Mouse (Mus musculus) monocyte, adult 5-6 weeks (primary cell): ENCODE measurements at regions not wholly inside any gene's neighbourhood (a gene's known extent, or its start where the extent isn't known, plus 50 kb on each side); places are given as distances from the start of the nearest gene placed in this dataset.

Experiments
- ATAC-seq: fragments of 153-309, 156-312 bp; replicated peaks from 2 replicates; pipeline ENCODE4 v1.8.0; 2017; ENCODE audit warnings: mild to moderate bottlenecking; ENCODE audit not compliant: low TSS enrichment, insufficient number of reproducible peaks, severe bottlenecking, poor library complexity, low FRiP score

GRCm38 (mm10) chr19:59700187-59700586 is 242.0 kb downstream of the Emx2 start:
- no peak for ATAC-seq

DNA sequence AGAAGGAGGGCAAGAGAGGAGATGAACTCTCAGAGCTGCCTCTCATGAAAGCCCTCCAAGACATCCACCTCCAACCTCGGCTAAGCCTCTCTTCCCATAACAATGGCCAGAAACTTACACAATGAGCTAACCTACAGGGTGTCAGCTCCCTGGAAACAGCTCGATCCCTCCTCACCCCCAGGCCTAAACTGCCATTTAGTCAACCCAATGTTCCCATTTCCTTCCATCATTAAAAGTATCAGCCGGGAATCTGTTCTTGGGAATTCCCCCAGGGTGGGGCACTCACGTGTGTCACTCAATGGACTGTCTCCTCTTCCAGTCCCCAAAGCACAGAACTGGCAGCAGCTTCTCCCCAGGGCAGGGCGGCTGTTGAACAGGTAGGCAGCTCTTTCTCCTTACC is 236.3 kb downstream of the Rab11fip2 start:
- ATAC-seq = no peak

DNA sequence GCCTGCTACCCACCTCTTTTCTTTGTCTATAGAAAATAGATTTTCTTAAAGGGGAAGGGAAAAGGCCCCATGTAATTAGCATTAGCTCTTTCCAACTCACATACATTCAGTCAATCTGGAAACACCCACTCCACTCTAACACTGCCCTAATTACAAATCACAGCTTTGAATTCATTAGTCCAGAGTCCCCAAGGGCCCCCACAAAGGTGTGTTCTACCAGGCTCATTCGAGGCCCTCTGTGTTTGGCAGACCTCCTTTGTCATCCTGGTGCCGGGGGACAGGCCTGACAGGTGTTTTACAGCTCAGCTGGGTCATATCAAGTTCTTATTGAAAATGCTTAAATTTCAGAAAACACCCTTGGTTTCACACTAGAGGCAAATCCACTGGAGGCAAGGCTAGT is 234.3 kb downstream of the Rab11fip2 start:
- no peak for ATAC-seq

DNA sequence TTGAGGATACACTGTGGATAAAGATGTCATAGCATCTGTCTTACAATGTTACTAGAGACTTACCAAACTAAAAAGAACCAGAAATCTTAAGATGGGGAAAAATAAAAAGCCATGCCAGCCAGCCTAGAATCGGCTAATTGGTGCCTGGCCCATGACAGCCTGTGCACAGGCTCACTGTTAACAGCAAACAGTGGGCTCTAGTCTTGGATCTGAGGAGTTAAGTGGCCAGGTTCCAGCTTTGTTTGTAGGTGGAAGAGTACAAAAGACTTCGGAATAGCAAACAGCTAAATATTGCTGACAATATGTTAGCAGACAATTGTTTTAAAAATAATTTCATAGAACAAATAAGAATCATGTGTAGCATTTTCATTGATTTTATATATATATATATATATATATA is 228.4 kb downstream of the Rab11fip2 start:
- ATAC-seq = no peak

DNA sequence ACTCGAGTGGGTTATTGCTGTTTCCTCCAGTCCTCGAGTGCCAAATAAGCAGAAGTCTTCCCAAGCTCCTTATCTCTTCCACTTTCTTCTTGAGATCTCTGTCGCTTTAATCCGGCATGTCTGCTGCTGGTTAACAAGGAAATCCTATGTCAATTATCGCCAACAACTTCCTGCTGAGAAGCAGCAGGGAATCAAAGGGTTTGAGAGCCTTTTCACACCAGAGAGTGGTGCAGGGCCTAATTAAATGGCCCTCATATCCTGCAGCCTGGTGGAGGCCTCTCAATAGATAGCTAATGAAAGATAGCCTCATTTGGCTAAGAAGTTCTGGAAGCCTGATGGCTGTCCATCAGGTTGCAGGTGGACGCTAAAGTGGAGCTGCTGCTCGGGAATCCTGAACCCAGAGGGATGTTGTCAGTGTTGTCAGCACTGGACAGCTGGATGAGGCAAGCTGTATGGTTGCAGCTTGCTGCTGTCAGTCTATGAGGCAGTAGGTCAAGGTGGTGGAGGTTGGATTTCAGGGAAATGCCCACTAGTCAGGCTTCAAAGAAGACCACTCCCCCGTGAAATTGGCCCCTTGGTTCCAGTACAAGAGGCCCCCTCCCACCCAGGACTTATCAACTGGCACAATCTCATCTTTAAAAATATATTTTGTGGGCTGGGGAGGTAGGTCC is 225.5 kb downstream of the Rab11fip2 start:
- ATAC-seq = no peak

- ATAC-seq = no peak
Measured at GRCm38 (mm10) chr19:59738541-59738940, 204.9 kb downstream of the Rab11fip2 start.

GRCm38 (mm10) chr19:59742946-59743345 is 200.5 kb downstream of the Rab11fip2 start:
- no peak for ATAC-seq

- ATAC-seq = no peak
Measured at GRCm38 (mm10) chr19:59761218-59761617, 182.2 kb downstream of the Rab11fip2 start.

DNA sequence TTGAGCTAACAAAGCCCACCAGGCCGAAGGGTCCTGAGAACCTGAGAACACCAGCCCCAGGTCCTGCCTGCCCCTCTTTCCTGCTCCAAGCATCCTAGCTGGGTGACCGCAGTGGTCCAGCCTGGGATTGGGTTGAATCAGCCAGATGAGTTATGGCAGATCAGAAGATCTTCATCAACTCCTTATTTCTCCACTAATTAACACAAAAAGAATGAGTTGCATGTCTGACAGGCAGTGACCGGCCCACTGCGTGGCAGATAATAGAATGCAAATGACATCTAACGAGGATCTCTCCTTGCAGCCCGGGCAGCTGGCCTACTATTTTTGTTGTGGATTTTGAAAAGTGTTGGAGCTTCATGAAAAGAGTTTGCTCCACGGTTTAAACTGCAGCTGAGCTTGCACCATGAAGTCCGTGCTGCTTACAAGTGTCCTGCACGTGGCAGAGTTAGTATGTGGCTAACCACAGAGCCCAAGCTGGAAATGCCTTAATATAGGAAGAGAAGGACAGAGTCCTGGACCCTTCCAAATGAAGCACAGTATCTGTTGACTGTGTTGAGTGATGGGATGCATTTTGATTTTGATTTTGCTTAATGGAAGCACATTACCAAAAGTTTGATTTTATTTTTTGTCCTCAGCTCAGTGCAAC is 158.9 kb downstream of the Rab11fip2 start:
- no peak for ATAC-seq

- no peak for ATAC-seq
Measured at GRCm38 (mm10) chr19:59831304-59831703, 112.2 kb downstream of the Rab11fip2 start.

DNA sequence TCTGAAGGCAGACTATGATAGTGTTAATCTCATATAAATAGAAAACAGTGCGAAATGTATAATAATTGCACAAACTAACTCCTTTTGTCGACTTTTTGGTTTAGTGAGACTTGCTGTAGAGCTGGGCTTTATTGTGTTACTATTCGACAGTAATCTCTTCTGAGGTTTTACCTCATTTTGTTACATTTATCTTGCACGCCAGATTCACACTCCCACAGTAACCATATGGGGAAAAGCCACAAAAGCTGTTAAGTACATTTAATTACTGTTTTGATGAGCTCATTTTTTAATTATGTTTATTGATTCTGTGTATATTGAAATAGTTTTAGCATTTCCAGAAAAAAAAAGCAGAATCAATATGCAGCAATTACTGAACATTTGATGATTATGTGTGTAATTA is 106.3 kb downstream of the Rab11fip2 start:
- ATAC-seq = no peak

DNA sequence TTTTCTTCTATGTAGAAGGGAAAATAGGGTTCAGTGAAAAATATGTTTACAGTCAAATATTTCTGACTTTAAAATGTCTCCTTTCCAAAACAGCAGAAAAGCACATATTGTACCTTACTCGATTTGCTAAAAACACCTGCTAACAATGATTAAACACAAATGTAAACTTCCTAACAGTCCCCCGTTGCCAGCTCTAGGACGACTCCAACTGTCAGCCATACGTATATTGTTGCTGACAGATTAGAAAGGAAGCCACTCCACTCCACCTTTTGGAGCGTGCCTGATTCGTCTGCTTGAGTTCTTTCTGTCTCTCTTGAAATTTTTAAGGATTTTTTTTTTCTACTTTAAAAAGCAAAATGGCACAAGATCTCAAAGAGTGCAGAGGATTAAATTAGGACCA is 105.8 kb downstream of the Rab11fip2 start:
- ATAC-seq = no peak

GRCm38 (mm10) chr19:59844270-59844669 is 99.2 kb downstream of the Rab11fip2 start:
- no peak for ATAC-seq

DNA sequence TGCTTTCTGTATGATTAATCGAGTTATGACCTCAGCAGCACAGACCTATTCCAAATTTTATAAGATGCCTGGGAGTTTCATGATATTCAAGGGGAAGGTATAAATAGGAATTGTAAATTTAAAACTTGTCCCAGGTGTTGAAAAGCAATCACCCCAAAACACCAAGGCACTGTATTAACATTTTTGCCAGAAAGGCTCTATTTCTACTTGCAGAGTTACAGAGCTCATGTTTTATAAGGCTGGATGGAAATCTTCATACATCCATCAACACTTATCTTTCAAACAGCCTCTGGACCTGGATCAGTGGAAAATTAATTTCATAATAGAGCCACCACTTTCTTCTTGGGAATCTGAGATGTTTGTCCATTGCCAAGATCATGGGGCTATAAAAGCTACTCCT is 96.6 kb downstream of the Rab11fip2 start:
- ATAC-seq = no peak

DNA sequence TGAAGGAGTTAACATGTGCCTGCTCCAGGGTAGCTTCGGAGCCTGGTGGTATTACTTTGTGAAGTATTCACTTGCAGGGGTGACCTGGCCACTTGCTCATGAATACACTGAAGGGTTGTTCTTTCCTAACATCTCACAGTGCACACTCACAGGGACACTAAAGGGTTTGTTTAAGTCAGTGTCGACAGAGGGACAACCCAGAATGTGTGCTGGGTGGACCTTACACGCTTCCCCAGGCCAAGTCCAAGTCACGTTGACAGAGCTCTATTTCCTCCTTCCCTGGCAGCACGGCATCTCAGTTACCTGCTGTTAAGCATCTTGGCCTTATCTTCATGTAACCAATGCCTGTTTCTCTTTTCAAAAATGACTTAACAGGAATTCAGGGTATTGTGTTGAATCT is 92.8 kb downstream of the Rab11fip2 start:
- ATAC-seq = no peak

DNA sequence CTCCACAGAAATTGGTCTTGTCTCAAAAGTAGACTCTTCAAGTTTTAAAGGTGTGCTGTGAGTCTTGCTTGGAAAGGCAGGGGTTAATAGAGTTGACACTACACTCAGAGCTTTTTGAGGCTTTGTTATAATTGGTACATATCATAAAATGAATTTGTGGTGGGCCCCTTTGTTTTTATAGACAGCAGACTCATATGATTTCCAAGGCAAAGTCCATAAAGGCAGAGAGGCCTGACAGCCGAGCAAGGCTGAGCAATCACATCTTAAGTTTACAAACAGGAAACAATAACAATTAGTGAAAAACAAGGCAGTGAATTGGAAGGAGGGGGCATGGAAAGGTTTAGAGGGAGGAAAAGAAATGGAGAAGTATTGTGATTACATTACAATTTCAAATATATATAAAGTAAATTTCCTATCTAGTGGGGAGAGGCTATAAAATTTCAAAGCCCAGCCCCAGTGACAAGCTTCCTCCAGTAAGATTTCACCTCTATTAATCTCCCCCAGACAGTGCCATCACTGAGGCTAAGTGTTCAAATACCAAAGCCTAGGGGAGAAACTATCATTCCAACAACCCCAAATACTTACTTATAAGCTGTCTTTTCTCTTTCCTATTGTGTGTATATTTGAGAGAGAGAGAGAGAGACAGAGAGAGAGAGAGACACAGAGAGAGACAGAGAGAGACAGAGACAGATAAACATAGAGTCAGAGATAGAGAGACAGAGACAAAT is 91.3 kb downstream of the Rab11fip2 start:
- no peak for ATAC-seq
